Mouse (Mus musculus) kidney, postnatal 10 days (tissue): ENCODE data around the gene Trpt1.
"Not testable (repeated sequence)": the region's sequence is repeated elsewhere in the genome, so short reads cannot be mapped to it uniquely, and the experiment has no call there.

Experiments used
- DNase-seq: peaks from one replicate; pipeline ENCODE4 v3.0.0; 2021; ENCODE audit warnings: mixed read lengths

Trpt1 gene

DNA sequence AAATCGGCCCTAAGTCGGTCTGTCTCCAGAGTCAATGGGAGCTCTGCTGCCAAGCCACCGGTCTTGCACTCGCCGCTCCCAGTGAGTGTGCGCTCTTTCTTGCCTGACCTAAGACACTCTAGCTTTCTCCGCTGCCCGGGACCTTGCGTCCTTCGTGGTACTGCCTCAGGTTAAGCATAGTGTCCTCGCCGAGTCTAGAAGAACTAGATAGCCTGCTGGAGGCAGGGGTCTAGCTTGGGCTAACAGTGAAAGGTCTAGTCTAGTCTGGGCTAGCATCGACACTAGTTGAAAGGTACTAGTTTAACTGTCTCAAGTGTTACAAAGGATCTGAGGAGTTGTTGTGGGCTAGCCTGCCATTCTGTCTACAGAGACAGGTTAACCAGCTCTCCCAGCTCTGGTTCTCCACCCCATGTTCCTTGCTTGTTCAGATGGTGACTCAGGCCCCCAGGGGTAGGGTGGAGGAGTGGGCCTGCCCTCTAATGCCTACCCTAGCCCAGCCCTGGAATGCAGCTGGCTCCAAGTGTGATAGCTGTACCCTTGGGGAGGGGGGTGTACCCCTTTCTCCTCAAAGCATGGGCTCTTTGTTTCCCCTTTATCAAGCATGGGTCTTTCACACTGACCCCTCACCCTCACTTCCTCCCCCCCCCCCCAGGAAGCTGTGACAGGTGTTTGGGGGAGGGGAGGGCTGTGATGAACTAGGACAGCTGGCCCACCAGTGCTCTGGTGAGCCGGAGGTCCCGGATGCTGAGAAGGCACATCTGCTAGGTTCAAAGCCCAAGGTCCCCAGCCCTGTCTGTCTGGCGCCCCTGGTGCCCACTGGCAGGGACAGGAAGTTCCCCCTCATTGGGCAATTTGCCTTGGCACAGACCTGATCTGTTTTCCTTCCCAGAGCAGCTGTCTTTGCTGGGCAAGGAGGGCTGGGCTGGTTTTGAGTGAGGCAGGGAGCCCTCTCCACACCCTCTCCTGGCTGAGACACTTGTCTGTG is 20.1 kb upstream of the Trpt1 start, which contains the start of gene Plcb3:
Gene Plcb3 (minus strand): TSS at position 934 of the 985 bp plus-strand sequence.
- DNase-seq, result peak; percentile 75

DNA sequence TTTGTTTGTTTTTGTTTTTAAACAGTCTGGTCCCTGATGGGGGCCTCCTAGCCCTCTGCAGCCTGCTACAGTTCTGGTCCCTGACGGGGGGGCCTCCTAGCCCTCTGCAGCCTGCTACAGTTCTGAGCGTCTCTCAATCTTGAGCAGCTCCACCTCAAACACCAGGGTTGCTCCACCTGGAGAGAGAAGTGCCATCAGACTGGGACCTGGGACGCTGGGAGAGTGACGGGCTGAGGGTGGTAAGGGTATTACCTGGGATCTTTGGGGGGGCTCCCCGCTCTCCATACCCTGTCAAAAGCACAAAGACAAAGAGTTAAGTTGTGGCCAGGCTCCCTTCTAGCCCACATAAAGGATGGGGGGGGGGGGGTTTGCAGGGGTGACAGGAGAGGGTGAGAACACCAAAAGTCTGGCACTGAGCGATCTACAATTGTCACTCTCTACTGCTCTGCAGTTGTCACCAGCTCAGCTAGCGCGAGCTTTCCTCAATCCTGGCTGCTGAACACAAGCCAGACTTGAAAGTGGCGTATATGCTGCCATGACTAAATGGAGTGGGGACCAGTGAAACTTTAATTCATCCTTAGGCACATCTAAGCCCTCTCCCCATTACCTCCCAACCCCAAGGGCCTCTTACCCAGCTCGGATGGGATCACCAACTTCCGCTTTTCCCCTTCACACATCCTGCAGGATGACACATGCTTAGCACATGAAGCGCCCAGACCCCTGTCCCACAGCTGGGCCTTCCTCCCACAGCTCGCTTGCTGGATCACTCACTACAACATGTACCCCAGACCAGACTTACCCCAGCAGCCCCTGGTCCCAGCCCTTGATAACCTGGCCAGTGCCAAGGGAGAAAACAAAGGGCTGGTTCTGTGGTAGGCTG is 17.9 kb upstream of the Trpt1 start:
- DNase-seq, result no peak

DNA sequence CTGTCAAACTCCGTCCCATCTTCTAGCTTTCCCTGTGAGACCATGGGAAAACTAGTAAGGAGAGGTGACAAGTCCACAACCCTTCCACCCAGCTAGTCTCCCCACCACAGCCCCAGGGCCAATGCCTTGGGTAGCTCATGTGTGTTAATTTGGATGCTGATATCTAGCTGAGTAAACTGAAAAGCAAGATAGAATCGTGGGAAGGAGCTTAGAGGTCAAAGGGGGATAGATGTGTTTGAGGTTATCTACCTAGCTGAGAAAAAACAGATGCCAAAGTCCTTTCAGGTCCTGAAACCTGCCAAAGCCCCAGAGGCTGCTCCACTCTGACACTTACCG is 17.3 kb upstream of the Trpt1 start:
- DNase-seq, result no peak

DNA sequence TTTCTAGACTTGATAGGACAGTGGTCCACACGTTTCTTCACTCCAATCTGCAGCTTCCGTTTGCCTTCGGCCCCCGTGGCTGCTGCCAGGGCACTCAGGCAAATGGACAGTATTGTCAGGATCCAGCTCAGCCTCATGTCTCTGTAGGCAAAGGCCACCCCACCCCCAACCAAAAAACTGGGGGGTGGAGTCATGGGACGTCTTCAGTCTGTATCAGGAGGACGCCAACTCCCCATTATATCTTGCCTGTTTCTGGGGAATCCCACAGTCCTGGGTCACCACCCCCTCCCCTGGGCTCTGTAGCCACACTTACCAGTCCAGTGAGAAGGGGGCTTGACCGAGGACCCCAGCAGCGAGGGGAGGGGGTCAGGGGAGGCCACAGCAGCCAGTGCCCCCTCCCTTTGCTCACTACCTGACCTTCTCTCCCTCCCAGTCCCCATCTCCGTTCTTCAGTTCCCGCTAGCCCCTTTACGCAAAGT is 16.9 kb upstream of the Trpt1 start:
- DNase-seq, result peak; percentile 62

DNA sequence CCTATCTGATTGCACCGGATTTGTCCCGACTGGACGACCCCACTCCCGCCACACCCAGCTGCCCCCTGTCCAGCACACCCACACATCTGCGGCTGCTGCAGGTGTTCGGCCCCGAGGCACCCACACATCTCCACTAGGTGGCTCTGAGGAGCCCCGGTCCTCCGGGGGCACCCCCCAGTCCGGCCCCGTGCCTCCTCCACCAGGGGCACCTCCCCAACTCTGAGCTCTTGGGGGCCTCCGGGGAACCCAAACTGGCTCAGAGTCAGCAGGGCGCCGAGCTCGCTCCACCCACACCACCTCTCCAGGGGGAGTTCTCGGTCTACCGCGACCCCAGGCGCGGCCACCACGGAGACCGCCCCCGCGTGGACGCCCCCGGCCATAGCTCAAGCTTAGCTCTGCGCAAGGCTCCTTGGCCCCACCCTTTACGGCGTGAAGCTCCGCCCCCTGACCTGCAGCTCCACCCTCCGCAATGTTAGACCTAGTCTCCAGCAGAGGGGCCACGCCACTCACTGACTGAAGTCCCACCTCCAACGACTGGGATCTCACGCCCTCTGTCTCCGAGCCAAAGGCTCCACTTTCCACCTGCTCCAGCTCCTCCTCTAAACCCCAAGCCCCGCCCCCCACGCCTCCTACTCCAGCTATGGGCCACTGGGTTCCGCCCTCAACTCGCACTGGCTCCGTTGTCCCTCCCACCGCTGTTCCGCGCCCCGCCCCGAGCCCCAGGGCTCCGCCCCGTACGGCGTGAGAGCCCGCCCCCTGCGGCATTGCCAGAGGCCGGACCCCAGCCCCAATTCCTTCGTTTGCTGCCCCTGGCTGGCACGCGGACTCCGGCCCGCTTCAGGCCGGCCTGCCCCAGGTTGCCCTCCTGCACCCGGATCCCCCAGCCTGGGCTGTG is 16.2 kb upstream of the Trpt1 start:
- DNase-seq, result peak; percentile 100

- DNase-seq, result peak; percentile 99
These were observed 15.4 kb upstream of the Trpt1 start, which contains the start of gene Fkbp2 for GRCm38 (mm10) chr19:6980381-6981093. Gene Fkbp2 (minus strand): TSS chr19:6980501.

- no peak for DNase-seq
These were observed 14.5 kb upstream of the Trpt1 start for GRCm38 (mm10) chr19:6981465-6981864.

DNA sequence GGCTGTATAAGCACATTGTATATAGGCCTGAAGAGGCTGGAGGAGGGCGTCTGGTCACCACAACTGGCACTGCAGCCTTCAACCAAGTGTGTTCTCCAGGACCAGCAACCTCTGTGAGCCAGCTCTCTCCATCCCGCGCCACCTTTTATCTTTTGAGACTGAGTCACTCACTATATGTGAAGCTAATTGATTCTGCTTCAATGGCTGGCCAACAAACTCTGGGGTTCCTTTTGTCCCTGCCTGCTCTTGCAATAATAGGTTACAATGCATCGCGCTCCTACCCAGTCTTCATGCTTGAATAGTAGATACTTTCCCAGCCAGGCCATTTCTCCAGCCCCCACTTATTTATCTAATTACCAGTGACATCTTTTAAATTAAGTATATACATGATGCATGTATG is 12.3 kb upstream of the Trpt1 start:
- no peak for DNase-seq

GRCm38 (mm10) chr19:6985300-6985699 is 10.6 kb upstream of the Trpt1 start:
- peak; percentile 30 for DNase-seq

DNA sequence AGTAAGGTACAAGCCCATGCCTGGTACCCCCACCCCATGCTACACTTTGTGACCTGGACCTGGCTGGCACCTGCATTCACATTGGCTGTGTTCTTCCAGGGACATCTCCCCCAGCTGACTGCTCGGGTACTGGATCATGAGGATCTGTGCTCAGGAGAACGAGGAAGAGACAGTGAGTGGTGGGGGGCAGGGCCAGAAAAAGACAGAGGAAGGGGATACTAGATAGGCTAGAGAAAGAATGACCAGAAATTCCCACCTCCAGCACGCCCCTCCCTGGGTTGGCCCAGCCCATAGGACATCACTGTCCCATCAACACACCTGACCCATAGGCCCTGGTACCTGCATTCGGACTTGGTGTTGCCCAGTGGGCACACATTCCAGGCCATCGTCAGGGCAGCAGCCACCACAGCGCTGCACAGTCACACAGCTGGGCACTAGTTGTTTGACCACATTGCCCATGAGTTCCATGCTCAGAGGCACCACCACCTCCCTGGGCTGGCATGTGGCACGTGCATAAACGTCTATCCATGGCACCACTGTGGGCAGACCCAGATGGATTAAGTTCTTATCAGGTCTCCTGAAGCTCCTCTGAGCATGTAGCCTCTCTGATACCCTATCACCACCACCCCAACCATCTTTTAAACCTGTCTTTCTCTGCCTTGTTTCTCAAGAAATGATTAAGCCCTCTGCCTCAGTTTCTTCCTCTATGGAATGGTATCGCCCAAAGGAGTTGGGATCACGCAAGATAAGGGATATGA is 9.8 kb upstream of the Trpt1 start:
- peak; percentile 16 for DNase-seq

DNA sequence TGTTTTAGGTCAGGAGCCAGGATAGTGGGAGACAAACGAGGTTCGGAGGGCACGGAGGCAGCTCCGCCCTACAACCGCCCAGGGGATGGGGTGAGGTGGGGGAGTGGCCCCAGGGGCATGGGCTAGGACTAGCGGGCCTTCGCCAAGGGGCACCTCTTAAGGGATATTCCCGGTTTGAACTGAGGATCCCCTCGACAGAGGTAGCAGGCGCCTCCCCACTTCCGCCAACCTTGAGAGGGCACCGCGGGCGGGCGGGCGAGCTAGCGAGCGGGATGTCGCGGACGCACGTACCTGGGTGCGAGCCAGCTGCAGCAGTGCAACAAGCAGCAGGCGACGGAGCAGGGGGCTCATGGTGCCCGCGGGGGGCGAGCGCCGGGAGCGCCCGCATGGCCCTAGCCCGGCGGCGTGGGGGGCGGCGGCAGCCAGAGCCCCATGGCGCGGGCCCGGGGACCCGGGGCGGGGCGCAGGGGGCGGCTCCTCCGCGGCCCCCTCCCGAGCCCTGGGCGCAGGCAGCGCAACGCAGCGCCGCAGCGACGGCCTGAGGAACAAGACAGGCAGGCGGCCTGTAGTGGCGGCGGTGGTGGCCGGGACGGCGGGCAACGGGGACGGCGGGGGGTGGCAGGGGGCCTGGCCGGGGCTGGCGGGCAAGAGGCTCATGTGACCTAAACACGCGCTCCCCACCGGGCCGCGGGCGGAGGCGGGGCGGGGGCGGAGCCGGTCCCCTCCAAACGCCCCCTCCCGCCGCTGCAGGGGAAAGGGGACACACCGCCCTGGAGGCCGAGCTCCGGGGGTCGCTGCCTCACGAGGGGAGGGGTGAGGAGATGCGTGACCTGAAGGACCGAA is 8.6 kb upstream of the Trpt1 start, which contains the start of gene Vegfb:
Gene Vegfb (minus strand): TSS at position 591 of the 843 bp plus-strand sequence.
- peak; percentile 84 for DNase-seq

DNA sequence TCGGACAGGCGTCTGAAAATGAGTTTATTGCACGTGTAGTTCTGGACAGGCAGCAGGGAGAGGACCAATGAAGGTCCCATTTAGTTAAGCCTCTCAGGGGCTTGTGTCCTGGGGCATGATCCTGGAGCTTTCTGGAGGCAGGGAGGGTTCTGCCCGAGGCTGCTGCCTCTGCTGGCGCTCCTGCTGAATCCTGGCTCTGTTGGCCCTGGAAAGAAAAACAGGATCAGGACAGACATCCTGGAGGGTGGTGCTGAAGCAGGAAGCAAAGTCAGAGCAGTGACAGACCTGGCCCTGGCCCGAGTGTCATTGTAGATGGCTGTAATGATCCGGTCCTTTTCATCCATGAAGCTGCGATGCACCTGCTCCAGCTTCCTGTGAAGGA is 8.0 kb upstream of the Trpt1 start:
- DNase-seq, result no peak

DNA sequence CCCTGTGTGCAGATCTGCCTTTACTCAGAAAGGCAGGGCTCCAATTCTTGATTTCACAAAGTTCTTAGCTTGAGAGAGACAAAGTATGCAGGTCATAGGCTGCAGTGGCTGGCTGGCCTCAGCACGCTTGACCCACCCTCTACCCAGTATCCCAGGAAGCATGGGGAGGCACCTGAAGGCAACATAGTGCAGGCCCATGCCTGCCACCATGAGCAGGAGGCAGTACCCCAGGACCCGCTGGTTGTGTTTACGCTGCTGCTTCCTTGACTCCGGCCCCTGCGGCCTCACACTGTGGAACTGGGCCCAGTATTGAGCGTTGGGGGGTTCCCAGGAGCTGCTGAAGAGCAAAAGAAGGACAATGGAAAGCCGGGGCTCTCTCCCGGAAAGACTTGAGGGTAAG is 6.7 kb upstream of the Trpt1 start:
- DNase-seq, result peak; percentile 12

GRCm38 (mm10) chr19:6990712-6991111 is 5.2 kb upstream of the Trpt1 start:
- no peak for DNase-seq

- not testable (repeated sequence) for DNase-seq
These were observed 4.8 kb upstream of the Trpt1 start for GRCm38 (mm10) chr19:6991166-6991565.

- peak; percentile 98 for DNase-seq
These were observed 3.7 kb upstream of the Trpt1 start, which contains the start of gene Dnajc4 for GRCm38 (mm10) chr19:6992011-6992858. Gene Dnajc4 (minus strand): TSS chr19:6992572.

GRCm38 (mm10) chr19:6993011-6993770 is 2.7 kb upstream of the Trpt1 start:
- no peak for DNase-seq

DNA sequence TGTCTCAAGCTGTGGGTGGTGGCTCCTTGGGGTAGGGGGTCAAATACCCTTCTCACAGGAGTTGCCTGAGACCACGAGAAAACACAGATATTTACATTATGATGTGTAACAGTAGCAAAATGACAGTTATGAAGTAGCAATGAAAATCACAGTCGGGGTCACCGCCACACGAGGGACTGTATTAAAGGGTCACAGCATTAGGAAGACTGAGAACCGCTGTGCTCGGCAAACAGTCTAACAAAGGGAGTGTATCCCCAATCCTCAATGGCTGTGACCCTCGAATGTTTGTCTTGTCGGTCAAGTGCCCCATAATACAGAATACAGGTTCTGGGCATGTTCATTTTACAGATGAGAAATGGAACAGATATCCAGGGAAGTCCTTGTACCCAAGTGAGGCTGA is 1.9 kb upstream of the Trpt1 start:
- DNase-seq, result no peak
